Mouse (Mus musculus) gastrocnemius, adult 18-20 months (tissue): ENCODE data around the gene Lpin1. TPM values are rescaled to one million over a fixed set of nuclear protein-coding genes. Genes with fewer than 3 reads are reported as not detected.

ENCODE experiments used
- DNase-seq: peaks from one replicate; pipeline ENCODE4 v3.0.0; 2021; ENCODE audit warnings: low spot score
- long read RNA-seq, 2 experiments: library from polyadenylated mRNA; stranded (forward); transcript quantifications; one replicate each; pipeline ENCODE4 v2.0.0; 2021
- total RNA-seq, 2 experiments: library from RNA; stranded (reverse); gene quantifications; 2 replicates each; pipeline ENCODE4 v1.2.3; 2021

The Lpin1 gene
- total RNA-seq, result 100 to 1,000 TPM; 212 to 245 TPM
- long read RNA-seq, experiment 1, full-length matches to known transcripts, result 5 of 178 reads
- long read RNA-seq, experiment 1, partial matches to known transcripts, result 92 of 178 reads
- long read RNA-seq, experiment 1, other reads (novel, unspliced or antisense), result 81 of 178 reads
- long read RNA-seq, experiment 2, full-length matches to known transcripts, result 4 of 176 reads
- long read RNA-seq, experiment 2, partial matches to known transcripts, result 97 of 176 reads
- long read RNA-seq, experiment 2, other reads (novel, unspliced or antisense), result 75 of 176 reads

DNA sequence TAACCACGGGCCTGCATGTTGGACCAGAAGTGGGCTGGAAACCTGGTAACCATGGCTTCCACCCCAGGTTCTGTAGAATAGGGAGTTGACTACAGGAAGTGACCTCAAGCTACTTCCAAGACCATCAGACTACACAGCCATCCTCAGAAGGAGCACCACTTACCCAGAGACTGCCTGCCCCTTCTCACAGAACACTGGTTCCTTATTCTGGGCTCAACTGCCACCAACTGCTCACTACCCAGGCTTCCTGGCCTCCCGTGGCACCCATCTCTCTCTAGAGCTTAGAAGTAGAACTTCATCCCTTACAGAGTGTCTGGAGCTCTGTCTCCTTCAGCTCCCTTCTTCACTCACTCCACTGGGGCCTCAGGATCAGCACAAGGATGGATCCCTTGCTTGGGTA, at the start of gene Lpin1:
Gene Lpin1 (minus strand): TSS at position 31 of the 400 bp plus-strand sequence.
- no peak for DNase-seq

DNA sequence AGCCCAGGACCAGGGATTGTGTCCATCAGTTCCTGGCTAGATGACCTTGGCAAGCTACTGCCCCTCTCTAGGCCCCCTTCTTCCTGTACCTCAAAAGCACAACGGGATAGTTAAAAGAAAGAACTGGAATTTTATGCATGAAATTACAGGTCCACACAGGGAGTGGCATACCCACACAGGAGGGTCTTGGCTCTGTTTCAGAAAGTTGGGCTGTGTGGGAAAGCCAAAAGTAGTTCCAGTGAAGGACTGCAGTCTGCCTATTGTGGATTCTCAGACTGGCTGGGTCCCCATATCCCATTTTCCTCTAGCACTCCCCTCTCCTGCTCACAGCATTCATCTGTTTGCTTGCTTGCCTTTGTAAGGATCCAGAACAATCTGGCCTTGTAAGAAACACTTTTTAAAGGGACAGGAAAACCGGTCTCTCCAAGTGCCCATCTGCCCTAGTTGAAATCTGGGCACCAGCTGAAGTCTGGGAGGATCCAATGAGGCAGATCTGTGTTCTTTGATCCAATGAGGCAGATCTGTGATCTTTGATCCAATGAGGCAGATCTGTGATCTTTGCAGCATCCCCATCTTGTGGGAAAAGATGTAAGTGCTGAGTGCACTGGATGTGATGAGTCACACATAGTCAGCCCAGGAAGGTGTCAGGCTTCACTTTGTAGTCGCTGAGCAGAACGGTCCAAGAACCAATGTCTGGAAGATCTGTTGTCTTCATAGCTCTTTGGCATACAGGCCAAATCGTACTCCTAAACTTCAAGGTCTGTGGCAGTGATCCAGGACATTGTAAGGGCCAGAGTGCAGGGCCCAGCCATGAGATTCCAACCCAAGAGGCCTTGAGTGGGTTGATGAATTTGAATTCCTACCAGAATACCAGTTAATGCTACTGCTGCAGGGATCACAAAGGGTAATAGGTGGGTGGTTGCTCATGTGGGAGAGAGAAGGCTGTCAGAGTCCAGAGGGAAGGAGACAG, 46.4 kb upstream of the Lpin1 start:
- DNase-seq, result no peak

DNA sequence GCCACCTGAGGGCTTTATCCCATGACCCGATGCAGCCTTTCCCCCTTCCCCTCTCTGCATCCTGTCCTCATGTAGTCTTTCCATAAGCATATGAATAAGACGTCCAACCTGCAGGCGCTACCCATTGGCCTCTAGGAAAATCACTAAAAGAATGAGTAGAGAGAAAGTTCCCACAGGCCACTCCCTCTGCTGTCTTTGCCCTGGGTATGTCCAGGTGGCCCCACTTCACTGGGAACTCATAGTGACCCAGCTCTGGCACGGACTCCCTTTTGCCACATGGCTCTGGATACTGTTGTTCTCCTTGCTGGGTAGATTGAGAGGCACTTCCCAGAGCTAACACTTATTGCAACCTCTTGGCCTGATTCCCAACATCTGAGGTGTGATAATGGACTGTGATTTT, 44.8 kb upstream of the Lpin1 start:
- no peak for DNase-seq

DNA sequence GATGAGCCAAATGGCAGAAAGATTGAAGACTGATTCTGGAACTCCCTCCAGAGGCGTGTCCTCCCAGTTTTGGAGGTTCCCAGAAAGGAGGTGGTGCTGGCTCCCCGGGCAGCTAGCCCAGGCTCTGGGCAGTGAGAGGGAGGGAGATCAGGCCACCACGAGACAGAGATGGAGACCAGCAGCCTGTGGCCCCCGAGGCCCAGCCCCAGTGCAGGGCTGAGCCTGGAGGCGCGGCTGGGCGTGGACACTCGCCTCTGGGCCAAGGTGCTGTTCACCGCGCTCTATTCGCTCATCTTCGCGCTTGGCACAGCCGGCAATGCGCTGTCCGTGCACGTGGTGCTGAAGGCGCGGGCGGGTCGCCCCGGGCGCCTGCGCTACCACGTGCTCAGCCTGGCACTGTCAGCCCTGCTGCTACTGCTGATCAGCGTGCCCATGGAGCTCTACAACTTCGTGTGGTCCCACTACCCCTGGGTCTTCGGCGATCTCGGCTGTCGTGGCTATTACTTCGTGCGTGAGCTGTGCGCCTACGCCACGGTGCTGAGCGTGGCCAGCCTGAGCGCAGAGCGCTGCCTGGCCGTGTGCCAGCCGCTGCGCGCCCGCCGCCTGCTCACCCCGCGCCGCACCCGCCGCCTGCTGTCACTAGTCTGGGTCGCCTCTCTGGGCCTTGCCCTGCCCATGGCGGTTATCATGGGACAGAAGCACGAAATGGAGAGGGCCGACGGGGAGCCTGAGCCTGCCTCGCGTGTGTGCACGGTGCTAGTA, 42.7 kb upstream of the Lpin1 start, which contains the start of gene Ntsr2:
Gene Ntsr2 (plus strand): TSS at position 51 of the 762 bp plus-strand sequence.
- DNase-seq, result peak; percentile 87

DNA sequence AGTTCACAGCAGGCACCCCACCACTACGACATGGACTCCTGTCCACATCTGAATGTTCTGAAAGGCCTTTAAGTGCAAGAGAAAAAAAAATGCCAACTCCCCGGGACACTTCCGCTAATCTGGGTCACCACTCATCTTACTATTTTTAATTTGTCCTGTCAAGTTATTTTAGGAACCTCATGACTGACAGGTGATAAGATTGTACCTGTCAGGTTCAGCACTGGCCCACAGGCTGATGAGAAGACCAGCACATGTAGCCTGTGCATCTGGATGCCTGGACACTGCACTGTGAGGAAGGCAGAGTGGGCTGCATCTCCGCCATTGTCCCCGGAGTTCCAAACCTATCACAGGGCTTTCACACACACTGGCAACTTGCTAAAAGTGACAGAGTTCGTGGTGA, 39.1 kb upstream of the Lpin1 start:
- no peak for DNase-seq

DNA sequence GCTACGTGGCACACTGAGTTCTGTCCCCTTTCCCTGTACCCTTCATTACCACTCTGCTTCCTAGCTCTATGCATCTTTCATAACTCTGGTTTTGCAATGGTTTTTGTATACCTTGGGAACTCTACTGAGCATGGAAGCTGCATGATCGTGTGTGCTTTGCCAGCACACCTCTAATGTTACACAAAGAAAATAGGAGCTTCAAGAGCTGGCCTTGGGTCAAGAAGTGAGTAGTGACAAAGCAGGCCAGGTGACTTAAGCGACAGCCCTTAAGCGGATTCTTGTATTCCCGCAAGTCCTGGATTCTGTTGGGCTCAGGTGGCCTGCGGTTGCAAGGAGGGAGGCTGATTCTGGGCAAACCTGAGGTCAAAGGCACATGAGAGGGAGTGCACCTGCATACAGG, 37.5 kb upstream of the Lpin1 start:
- no peak for DNase-seq

DNA sequence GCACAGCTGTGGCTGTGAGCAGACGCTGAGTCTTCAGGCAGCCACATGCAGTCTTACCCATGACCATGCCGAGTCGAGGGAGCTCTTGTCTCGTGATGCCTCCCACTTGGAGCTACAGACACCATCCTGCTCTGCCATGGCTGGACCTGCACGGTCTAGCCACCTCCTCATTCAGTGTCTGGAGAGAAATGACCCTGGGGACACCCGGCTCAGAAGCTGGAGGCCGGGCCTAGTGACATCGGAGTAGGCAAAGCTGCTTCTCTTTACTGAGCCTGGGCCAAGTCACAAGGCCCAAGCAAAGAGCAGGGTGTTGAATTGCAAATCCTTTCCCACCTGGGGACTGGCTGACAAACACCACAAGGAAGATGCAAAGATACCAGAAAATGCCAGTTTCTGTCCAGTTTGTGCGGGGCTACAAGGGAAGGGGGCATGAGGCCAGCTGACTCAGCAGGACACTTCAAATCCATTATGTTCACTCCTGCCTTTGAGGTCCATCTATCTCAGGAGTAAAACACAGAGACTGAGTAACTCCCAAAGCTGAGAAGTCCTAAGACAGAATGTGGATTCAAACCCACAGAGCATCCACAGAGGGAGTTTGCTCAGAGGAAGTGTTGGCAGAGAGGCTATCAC, 36.1 kb upstream of the Lpin1 start:
- DNase-seq, result peak; percentile 81

DNA sequence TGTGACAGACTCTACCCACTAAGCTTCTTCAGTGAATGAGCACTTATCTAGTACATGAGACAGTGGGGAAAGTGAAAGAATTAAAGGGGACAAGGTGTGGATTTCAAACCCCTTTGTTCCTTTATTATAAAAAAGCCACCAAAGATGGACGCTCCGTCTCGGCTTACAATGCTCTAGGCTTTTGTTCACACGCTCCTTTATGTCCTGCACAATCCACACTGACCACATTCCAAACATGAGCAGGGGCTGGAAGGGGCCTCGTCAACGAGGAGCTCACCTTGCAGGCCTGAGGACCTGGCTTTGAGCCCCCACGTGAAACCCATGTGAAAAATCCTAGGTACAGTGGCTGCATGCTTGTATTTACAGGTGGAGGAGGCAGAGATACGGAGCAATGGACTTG, 33.9 kb upstream of the Lpin1 start:
- no peak for DNase-seq

DNA sequence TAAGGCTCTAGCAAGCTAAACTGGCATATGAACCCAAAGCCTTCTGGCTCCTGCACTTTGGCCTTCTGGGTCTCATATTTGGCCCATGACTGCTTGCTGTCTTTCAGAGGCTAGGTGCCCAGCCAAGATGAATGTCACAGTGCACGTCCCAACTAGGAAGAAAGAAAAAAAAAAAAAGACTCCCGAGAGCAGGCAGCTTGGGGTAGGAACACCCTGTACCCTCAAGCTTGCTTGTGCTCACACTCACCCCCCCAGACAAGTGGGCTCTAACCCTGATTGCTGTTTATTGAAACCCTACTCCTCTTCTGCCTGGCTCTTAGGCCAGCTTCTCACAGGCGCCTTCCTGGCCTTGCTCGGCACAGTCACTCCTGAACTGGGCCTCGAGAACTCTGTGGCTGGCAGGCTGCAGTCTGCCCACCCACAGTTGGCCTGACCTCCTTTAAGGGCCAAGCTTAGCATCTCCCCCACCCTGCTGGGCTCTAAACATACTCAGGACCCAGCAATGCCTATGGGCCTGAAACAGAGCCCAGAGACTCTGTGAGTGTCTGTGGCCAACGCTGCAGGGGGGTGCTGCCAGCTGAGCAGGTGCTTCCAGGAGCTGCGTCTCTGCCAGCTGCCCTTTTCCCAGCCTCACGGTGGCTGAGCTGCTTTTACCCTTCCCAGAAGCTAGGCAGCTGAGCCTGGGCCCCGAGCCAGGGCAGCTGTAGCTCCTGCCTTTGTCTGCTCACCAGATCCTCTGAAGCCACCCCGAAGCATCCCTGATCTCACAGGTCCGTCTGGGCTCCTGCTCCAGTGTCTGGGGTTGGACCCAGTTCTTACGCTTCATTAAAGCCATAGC, 33.0 kb upstream of the Lpin1 start:
- DNase-seq, result peak; percentile 89

DNA sequence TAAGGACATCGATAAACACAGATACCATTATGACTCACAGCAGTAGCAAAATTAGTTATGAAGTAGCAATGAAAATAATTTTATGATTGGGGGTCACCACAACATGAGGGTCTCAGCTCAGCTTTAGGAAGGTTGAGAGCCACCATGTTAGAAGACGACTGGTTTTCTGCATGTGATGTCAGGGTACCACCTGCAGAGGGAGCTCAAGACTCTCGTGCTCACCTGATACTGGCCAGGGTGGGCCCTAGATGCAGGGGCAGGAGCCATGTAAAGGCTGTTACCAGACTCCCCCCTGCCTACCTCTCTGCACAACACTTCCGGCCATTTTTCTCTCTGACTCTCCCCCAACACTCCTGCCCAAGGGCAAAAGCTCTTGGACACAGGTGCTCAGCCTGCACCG, 31.2 kb upstream of the Lpin1 start:
- peak; percentile 63 for DNase-seq

DNA sequence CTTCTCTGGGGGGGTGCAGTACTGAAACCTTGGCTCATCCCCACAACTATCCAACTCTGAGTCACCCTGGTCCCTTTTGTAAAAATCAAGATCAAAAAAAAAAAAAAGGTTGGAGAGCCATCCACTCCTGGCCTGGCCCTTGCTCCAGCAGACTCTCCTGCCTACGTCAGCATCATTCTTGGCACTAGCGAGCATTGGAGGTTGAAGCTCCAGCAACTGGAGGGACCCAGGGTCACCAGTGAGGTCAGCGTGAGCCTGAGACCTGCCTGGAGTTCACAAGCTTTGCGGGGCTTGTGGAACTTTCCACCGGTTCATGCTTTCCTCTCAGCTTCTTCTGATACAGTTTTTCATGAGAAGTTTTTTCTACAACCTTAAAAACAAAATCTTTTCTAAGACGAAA, 29.3 kb upstream of the Lpin1 start:
- peak; percentile 82 for DNase-seq

DNA sequence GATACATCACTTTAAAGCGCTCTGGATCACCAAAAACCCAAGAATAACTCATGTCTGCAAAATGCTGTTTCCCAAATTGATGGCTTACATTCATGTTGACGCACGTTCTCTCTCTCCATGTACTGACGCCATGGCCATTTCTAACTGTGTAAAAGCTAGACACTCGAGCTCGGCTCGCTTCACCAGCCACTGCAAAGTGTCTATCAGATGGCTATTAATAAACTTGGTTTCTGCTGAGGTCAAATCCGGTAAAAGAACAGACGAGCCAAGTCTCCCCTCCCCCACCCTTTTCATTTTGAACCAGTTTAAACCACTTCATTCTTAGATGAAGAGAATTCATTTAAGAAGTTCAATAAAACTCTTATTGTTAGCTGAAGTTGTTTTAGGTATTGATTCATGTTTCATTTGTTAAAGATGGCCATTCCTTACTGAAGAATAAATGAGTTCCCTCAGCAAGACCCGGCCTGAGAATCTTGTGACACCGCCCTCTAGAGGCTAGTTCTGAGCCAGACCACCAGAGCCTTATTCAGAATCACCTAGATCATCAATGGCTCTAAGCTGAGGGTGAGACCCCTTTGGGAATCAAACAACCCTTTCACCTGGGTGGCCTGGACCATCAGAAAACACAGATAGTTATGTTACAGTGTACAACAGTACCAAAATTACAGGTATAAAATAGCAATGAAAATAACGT, 28.5 kb upstream of the Lpin1 start:
- peak; percentile 67 for DNase-seq

DNA sequence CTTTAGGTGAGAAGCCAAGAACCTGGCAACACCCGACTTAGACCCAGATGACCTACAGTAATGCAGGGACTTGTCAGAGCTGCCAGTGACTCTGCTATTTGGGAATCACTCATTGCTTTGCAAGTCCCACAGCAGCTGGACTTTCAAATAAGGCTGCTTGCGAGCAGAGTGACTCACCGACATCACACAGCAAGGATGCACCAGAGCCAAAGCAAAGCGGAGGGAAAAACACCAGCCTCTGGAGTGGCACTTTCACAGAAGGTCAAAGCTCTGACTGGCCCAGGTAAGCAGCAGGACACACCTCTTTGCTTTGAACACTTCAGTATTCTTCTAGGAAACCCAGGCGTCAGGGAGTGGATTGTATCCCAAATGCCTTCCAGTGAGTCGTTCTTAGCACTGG, 25.1 kb upstream of the Lpin1 start:
- DNase-seq, result no peak

DNA sequence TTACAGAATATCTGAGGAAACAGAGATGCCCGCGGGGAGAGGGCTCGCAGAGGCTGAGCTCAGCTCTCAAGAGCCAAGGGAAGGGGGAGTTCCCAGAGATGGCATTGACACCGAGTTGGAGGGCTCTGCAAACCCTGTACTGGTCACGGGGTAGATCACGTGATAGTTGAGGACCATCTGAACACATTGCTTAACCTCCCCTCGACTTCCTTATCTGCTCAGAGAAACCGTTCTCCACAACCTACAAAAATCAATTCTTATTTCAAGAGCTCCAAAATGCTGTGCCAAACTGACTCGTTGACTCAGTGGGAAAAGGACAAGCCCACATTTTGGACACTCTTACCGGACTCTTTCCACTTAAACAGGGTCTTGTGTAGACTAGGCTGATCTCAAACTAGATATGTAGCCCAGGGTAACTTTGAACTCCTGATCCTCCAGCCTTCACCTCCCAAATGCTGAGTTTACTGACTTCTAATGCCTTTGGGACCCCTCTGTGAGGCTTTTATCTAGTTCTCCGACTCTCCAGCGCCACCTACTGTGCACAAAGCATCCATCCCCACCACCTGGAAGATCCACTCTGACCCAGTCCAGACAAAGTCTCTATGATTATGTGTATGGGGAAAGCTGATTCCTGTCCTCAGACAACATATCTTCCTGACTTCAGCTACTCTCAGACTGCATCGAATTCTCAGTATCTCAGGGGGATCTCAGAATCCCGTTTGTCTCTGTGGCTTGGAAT, 23.5 kb upstream of the Lpin1 start:
- peak; percentile 66 for DNase-seq

DNA sequence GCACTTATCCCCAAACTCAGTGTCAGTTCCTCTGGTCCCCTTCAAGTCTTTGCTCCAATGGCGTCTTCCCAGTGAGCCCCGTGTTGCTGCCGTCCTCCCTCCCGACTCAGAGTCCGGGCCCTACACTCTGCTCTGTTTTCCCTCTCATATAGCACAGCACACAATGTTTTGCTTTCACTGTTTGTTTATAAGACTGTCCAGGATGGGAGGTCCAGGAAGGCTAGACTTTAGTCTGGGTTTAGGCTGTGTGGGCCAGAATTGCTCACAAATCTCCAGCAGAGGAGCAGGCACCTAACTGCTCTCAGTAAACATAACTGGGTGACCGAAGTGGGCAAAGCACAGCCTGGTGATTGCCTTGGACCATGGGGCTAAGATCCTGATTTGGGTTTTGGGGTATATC, 22.5 kb upstream of the Lpin1 start:
- DNase-seq, result no peak

DNA sequence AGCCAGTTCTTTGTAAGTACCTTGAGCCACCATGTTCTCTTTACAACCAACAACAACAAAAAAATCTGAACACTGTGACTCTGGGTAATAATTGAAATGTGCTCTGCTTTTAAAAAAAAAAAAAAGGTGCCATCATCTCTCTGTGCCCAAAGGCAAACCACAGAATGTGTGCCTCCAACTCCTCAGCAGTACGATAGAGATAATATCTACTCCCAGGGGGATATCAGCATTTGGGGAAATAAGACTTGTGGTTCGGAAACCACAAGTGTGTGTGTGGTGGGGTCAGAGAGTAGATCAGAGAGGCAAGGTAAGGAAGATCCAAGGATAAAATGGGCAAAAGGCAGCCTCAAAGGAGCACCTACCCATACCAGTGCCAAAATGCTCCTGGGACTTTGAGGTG, 20.7 kb upstream of the Lpin1 start:
- DNase-seq, result no peak

DNA sequence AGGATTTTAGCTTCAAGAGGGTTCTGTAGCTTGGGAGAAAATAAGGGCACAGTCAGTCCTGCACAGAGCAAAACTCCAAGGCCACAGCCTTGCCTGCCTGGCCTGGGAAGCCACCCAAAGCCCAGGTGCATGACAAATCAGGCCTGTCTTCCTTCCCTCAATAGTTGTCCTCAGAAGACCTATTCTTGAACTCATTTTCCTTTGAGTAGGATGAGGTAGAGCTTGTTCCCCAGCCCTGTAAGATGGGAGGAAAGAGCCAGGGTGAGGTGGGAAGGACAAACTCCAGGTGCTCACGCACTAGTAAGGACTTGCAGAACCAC, 20.1 kb upstream of the Lpin1 start:
- no peak for DNase-seq

DNA sequence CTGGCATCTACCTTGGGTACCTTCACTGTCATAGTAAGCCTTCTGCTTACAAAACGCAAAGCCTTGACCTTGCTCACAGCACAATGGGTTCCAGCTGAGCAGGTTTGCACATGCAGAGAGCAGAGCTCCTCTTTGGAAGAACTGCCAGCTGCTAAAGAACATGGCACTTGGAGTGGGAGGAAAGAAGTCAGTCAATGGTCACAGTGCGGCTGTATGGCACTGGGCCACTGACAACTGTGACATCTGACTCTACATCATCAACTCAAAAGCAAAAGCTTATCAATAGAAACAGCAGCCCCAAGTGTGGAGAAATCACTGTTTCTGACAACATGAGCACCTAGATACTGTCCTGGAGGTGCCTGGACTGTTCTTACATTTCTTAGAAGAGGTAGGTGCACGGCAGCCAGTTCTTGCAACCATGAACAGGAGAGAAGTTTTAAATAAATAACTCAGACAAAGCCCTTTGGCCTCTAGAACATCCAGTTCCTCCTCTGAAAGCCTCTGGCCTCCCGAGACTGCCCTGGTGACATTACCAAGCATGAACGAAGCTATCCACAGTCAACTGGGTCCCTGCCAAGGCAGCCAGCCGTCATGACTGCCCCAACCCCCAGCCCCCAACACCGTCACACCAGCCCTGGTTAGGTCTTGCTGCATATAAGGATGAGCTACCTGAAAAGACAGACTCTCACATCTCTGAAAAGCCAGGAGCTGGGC, 19.5 kb upstream of the Lpin1 start:
- peak; percentile 64 for DNase-seq

DNA sequence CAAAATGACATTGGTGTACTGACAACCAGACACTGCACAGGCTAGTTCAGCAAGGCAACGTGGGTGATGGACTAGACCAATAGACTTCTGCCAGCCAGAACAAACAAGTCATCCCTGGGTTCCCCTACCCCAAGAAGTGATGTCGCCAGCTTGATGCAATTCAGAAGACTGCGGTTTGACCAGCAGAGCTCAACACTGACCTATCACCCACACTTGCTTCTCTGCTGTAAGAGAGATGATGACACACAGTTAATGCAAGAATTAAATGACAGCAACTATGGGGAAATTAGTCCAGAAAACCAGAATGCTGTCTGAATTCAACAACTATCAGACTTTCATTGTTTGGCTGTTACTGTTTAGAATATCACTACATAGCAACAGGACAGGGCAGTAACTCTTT, 9.5 kb upstream of the Lpin1 start:
- DNase-seq, result no peak
